Mouse (Mus musculus) embryonic facial prominence, embryonic 12.5 days (tissue): ENCODE data around the gene Onecut1. TPM values are rescaled to one million over a fixed set of nuclear protein-coding genes. Genes with fewer than 3 reads are reported as not detected.

Experiments
- ATAC-seq: fragments of 200-750 bp; cut with Nextera tagmentation; 2 replicates; pipeline ENCODE4 v1.8.0; 2017; ENCODE audit not compliant: insufficient number of reproducible peaks, insufficient read depth, low FRiP score, low TSS enrichment
- H3K27ac ChIP-seq: fragments of 300-500 bp; sonication (generic); 2 replicates; pipeline ENCODE4 v1.5.1; 2016; ENCODE audit warnings: mild to moderate bottlenecking
- H3K27me3 ChIP-seq: fragments of 300-500 bp; sonication (generic); 2 replicates; pipeline ENCODE4 v1.6.1; 2016; ENCODE audit warnings: mild to moderate bottlenecking, moderate library complexity
- H3K36me3 ChIP-seq: fragments of 300-500 bp; sonication (generic); 2 replicates; pipeline ENCODE4 v1.6.1; 2016; ENCODE audit warnings: mild to moderate bottlenecking
- H3K4me1 ChIP-seq: fragments of 300-500 bp; sonication (generic); 2 replicates; pipeline ENCODE4 v1.6.1; 2016
- H3K4me2 ChIP-seq: fragments of 300-500 bp; sonication (generic); replicated peaks from 2 replicates; pipeline ENCODE4 v1.6.1; 2016; ENCODE audit warnings: mild to moderate bottlenecking, moderate library complexity
- H3K4me3 ChIP-seq: fragments of 300-500 bp; sonication (generic); 2 replicates; pipeline ENCODE4 v1.5.1; 2016; ENCODE audit warnings: mild to moderate bottlenecking
- H3K9ac ChIP-seq: fragments of 300-500 bp; sonication (generic); 2 replicates; pipeline ENCODE4 v1.6.1; 2016; ENCODE audit warnings: mild to moderate bottlenecking, moderate library complexity
- H3K9me3 ChIP-seq: fragments of 300-500 bp; sonication (generic); 2 replicates; pipeline ENCODE4 v1.6.1; 2016; ENCODE audit warnings: mild to moderate bottlenecking, moderate library complexity
- WGBS: fragments of 180-500 bp; shearing (Covaris S2); methylation state at CpG from one replicate; pipeline ENCODE4 v1.1.7; 2016; 5-methylcytosine and 5-hydroxymethylcytosine counted together
- polyA plus RNA-seq: library from polyadenylated mRNA; unstranded; fragments of >200 nt; fragmentation: Nextera tagmentation; extraction: Ambion mirVana; gene quantifications from 2 replicates; pipeline ENCODE4 v1.2.1, GENCODE M21; 2016

Gene Onecut1
- polyA plus RNA-seq, 1 experiment from 2014 or later = 0.47 TPM

DNA sequence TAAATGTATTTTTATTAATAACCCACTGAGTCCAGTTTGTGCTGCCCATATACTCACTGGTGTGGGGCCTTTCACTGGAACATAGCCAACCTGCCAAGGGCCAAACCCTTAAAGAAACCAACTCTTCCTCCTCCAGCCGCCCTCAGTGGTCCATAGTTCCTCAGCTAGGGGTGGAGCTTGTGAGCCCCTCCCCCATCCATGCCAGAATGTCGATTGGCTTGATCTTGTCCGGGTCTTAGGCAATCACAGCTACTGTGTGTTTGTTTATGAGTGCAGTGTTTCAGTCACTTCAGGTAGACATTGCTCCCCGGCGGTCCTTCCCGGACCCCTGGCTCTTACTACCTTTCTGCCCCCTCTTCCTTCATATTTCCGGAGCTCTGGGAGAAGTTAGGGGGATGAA, 35.0 kb downstream of the Onecut1 start:
- 82% methylated on average over 7 of the region's 7 CpGs for WGBS
- no peak overlapping the region for H3K4me3 ChIP-seq
- ATAC-seq = no peak
- H3K9ac ChIP-seq = no peak overlapping the region
- no peak overlapping the region for H3K27ac ChIP-seq
- H3K4me1 ChIP-seq = no peaks in the 10 kb centered on the region
- H3K4me2 ChIP-seq = no peak overlapping the region
- no peaks in the 10 kb centered on the region for H3K27me3 ChIP-seq
- H3K36me3 ChIP-seq = no peaks in the 10 kb centered on the region
- H3K9me3 ChIP-seq = no peaks in the 10 kb centered on the region

DNA sequence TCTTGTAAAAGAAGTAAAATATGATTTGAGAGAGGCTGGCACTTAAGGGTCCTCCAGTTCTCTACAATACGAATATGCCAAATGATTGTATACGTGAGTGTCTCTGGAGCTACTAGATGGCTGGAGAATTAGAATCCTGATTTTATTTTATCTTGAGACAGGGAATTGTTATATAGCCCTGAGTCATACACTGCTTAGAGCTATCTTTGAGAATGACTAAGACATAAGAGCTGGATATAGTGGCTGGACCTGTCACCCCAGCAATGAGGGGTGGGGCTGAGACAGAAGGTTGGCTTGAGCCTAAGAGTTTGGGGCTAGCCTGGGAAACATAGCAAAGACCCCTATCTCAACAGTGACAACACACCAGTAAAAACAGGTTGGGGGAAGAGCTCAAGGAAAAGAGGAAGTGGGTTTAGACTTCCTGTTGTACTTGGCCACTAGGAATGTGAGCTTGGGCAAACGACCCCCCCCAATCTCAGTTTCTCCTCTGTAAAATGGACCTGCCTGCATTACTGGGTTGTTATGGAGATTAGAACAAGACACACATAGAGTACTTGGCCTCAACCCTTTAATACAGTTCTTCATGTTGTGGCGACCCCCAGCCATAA, 35.8 kb downstream of the Onecut1 start:
- 83% methylated on average over 4 of the region's 4 CpGs for WGBS

DNA sequence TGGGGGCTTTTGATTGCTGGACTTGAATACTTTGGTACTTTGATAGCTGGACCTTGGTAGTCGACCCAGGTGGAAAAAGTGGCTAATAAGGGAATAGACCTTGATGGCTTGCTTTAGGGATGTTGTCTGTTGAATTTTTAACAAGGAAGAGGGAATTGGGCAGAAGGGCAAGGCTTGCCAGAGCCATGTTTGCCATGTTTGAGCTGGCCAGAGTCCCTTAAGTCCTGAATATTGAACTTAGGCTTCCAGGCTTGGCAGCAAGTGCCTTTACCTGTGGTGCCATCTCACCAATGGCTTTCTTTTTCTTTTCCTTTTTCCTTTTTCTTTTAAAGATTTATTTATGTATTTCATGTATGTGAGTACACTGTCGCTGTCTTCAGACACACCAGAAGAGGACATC, 38.4 kb downstream of the Onecut1 start:
- no peak overlapping the region for H3K27ac ChIP-seq
- no peaks in the 10 kb centered on the region for H3K4me1 ChIP-seq
- no peaks in the 10 kb centered on the region for H3K27me3 ChIP-seq
- H3K4me3 ChIP-seq = no peak overlapping the region
- no peaks in the 10 kb centered on the region for H3K36me3 ChIP-seq
- H3K9ac ChIP-seq = no peak overlapping the region
- H3K9me3 ChIP-seq = no peaks in the 10 kb centered on the region
- ATAC-seq = no peak
- WGBS = 88% methylated on average over 2 of the region's 2 CpGs
- no peak overlapping the region for H3K4me2 ChIP-seq

More for the DNA sequence above, 35.8 kb downstream of the Onecut1 start:
- Histone ChIP-seq H3K36me3 (no peaks in the 10 kb centered on the region), H3K4me2 (no peak overlapping the region), H3K27me3 (no peaks in the 10 kb centered on the region), H3K4me1 (no peaks in the 10 kb centered on the region), H3K9me3 (no peaks in the 10 kb centered on the region), H3K9ac (no peak overlapping the region), H3K4me3 (no peak overlapping the region), H3K27ac (no peak overlapping the region)
- ATAC-seq = no peak

DNA sequence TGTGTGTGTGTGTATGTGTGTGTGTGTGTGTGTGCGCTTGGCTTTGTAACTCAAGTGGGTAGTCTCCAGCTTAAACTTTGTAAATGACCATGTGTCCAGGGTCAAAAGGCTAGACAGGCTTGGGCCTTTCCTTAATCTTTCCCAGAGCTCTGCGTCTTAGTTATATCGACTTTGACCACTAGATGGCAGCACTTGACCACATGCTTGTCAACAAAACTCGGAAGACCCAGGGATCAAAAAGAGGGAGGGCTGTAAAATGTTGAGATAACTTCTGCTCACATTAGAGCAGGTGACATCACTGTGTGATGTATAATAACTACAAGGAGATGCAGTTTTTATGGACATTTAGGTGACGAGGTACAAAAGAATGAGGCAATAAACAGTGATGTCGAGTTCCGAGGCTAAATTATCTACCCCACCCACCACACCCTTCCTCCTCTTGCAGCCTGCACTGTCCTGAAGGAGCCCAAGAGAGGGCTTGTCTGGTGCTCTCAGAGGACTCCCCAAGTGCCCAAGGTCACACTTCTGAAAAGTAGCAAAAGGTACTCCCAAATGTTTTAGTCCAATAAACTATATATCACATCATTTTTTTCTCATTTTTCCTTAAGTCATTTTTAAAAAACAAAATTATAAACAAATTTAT, 43.3 kb downstream of the Onecut1 start:
- no peak for ATAC-seq

DNA sequence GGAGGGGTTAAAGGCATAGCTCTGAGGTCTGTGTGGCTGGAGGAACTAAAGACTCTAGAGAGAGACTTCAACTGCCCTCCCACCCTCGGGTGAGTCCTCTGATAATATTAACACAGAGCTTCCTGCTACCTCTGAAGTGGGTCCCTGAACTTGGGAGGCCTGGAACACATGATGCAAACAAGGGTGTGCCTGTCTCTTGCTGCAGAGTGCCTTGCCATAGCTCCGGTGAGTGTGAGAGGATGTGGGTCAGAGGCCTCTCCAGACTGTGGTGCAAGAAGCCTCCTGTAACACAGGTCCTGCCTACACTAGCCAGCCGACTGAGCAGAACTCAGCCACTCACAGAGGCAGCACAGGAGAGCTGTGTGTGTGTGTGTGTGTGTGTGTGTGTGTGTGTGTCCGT, 45.2 kb downstream of the Onecut1 start:
- no peak overlapping the region for H3K4me3 ChIP-seq
- WGBS = 47% methylated on average over 4 of the region's 4 CpGs
- no peaks in the 10 kb centered on the region for H3K9me3 ChIP-seq
- no peak for ATAC-seq
- no peak overlapping the region for H3K27ac ChIP-seq
- no peak overlapping the region for H3K9ac ChIP-seq
- no peak overlapping the region for H3K4me2 ChIP-seq
- H3K4me1 ChIP-seq = no peaks in the 10 kb centered on the region; the same call in 1 of the 2 replicates
- no peaks in the 10 kb centered on the region for H3K36me3 ChIP-seq
- H3K27me3 ChIP-seq = no peaks in the 10 kb centered on the region

More for the DNA sequence above, 43.3 kb downstream of the Onecut1 start:
- H3K36me3 ChIP-seq = no peaks in the 10 kb centered on the region
- no peak overlapping the region for H3K9ac ChIP-seq
- no peaks in the 10 kb centered on the region for H3K9me3 ChIP-seq
- H3K27ac ChIP-seq = no peak overlapping the region
- WGBS = 10% methylated on average over 7 of the region's 7 CpGs
- H3K27me3 ChIP-seq = no peaks in the 10 kb centered on the region
- no peaks in the 10 kb centered on the region for H3K4me1 ChIP-seq
- H3K4me3 ChIP-seq = no peak overlapping the region
- no peak overlapping the region for H3K4me2 ChIP-seq

DNA sequence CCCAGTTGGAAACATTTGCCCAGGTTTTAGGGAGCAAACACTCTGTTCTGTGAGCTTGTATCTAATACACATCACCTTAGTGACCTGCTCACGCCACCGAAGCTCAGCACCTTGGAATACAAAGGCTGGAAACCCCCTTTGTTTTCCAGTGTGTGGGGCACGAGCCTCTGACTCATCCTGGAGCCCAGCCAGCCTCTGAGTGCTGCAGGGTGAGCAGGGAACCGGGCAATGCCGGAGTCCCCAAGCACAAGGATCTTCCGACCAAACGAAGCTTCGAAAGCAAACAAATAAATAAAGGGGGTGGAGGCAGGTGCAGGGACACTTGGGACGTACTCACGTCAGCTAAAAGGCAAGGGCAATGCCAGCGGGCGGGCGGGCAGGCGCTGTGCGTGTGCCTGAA, 47.5 kb downstream of the Onecut1 start:
- Histone ChIP-seq H3K27me3 (no peaks in the 10 kb centered on the region), H3K9ac (no peak overlapping the region), H3K4me1 (no peaks in the 10 kb centered on the region; the same call in 1 of the 2 replicates), H3K36me3 (no peaks in the 10 kb centered on the region), H3K9me3 (no peaks in the 10 kb centered on the region), H3K4me2 (no peak overlapping the region), H3K27ac (no peak overlapping the region), H3K4me3 (no peak overlapping the region)
- 81% methylated on average over 15 of the region's 15 CpGs for WGBS
- no peak for ATAC-seq

DNA sequence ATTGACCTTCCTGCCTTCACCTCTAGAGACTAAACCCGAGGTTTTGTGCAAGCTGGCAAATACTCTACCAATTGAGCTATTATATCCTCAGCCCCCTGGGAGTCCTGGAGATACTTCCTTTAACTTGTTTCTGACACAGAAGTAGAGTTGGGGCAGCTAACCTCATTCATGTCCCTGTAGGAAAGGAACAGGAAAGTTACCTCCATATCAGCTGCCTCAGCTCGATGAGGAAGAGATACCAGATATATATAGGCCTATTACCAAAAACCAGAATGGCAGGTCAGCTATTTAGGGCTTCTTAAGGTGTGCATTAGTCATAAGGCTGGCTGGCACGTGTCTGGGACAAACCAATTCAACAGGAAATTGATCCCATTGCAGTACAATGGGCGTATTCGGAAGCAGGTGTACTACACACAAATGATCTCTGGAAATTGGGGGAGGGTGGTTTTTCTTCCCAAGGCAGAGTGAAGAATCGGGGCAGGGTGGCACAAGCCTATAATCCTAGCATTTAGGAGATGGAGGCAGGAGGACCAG, 48.6 kb downstream of the Onecut1 start:
- no peak overlapping the region for H3K4me3 ChIP-seq
- no peaks in the 10 kb centered on the region for H3K27me3 ChIP-seq
- no peaks in the 10 kb centered on the region for H3K36me3 ChIP-seq
- no peaks in the 10 kb centered on the region for H3K9me3 ChIP-seq
- no peak for ATAC-seq
- no peaks in the 10 kb centered on the region; the same call in 1 of the 2 replicates for H3K4me1 ChIP-seq
- no peak overlapping the region for H3K4me2 ChIP-seq
- WGBS = 73% methylated on average over 6 of the region's 6 CpGs
- H3K9ac ChIP-seq = no peak overlapping the region
- H3K27ac ChIP-seq = no peak overlapping the region

DNA sequence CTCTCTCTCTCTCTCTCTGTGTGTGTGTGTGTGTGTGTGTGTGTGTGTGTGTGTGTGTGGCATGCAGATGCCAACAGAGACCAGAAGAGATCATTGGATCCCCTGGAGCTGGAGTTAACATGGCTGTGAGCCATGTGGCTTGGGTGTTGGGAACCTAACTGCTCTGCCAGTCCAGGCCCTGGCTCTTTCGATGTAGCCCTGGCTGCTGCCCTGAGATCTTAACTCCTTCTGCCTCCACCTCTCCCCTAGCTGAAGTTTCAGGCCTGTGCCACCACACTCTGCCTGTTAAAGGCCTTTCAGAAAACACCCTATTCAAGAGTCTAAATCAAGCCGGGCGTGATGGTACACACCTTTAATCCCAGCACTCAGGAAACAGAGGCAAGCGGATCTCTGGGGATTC, 49.7 kb downstream of the Onecut1 start:
- H3K4me3 ChIP-seq = no peak overlapping the region
- no peak overlapping the region for H3K27ac ChIP-seq
- ATAC-seq = no peak
- no peaks in the 10 kb centered on the region for H3K36me3 ChIP-seq
- no peak overlapping the region for H3K4me2 ChIP-seq
- no peak overlapping the region for H3K9ac ChIP-seq
- no peaks in the 10 kb centered on the region for H3K9me3 ChIP-seq
- H3K27me3 ChIP-seq = no peaks in the 10 kb centered on the region
- no peaks in the 10 kb centered on the region; the same call in 1 of the 2 replicates for H3K4me1 ChIP-seq
- 74% methylated on average over 4 of the region's 4 CpGs for WGBS

DNA sequence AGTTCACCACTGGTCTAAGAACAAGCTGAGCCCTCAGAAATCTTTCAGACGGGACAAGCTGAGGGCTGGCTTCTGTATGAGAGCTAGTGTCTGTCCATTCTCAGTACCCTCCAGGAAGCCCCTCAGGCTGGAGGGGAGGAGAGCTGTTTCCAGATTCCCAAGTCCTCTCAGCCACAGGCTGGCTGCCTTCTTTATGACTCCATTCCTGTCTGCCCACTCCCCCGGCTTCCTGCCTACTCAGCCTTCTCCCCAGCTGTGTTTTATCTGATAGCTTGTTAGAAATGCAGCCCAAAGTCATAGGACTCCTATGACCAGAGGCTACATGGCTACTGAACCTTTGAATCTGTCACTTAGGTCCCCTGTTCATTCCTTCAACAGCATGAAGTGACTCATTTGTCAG, 50.2 kb downstream of the Onecut1 start:
- H3K4me1 ChIP-seq = no peaks in the 10 kb centered on the region; the same call in 1 of the 2 replicates
- H3K4me2 ChIP-seq = no peak overlapping the region
- H3K9ac ChIP-seq = no peak overlapping the region
- no peaks in the 10 kb centered on the region for H3K27me3 ChIP-seq
- 31% methylated on average over 2 of the region's 2 CpGs for WGBS
- H3K9me3 ChIP-seq = no peaks in the 10 kb centered on the region
- ATAC-seq = no peak
- 0 out of 2 replicates have a peak overlapping the region, but pooled peaks have one; percentile 2 for H3K27ac ChIP-seq
- H3K36me3 ChIP-seq = no peaks in the 10 kb centered on the region
- H3K4me3 ChIP-seq = no peak overlapping the region

DNA sequence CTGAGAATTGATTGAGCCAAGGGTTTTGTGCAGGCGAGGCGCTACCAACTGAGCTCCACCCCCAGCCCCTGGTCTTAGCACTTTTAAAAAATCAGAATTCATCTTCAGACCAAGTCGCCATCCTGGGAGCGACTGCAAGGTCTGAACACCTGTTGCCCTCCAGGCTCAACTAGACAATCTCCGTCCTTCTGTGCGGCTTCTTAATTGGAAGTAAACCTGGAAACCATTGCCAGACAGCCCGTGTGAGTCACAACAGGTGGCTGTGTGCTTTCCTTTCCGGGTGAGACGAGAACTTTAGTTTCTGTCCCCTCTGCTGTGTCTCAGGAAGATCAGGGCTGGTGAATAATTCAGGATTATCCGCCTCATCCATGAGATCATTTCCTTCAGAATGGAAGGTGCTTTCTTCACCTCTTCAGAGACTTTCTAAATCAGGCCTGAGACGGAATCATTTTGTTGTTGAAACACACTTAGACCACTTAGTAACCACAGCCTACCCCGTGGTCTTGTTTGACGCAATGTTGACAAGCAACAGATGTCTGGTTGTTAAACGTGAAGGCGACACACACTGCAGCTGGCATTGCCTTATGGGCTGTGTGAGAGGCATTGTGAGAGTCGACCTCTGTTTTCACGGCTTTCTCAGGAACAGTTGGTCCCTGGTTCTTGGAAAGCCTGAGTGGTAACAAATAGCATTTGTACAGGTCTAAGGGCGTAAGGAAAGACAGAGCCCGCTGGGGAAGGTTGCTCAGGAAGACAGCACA, 51.1 kb downstream of the Onecut1 start:
- no peak overlapping the region for H3K4me2 ChIP-seq
- H3K36me3 ChIP-seq = no peaks in the 10 kb centered on the region
- 57% methylated on average over 19 of the region's 19 CpGs for WGBS
- ATAC-seq = no peak; the same call in 1 of the 2 replicates
- no peak overlapping the region for H3K9ac ChIP-seq
- no peaks in the 10 kb centered on the region for H3K27me3 ChIP-seq
- no peak overlapping the region for H3K27ac ChIP-seq
- no peaks in the 10 kb centered on the region; the same call in 1 of the 2 replicates for H3K4me1 ChIP-seq
- no peaks in the 10 kb centered on the region for H3K9me3 ChIP-seq
- no peak overlapping the region for H3K4me3 ChIP-seq

DNA sequence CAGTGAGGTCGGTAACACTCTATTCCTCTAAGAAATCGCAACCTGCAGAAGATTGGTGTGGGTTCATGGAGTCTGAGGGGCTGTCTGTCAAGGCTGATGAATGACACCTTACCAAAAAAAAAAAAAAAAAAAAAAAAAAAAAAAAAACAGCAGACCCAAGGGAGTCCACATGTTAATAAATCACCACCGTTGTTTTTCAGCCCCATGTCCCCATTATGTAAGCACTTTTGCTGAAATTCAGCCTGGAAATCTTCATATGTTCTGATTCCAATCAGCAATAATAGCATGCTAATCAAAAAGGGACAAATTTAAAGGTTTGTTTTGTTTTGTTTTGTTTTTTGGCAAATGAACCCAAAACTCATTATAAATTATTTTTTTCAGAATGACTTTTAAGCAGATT, 53.9 kb downstream of the Onecut1 start:
- Histone ChIP-seq H3K9ac (no peak overlapping the region), H3K4me2 (no peak overlapping the region), H3K27me3 (no peaks in the 10 kb centered on the region), H3K4me3 (no peak overlapping the region), H3K9me3 (no peaks in the 10 kb centered on the region), H3K27ac (no peak overlapping the region), H3K36me3 (no peaks in the 10 kb centered on the region), H3K4me1 (no peaks in the 10 kb centered on the region; the same call in 1 of the 2 replicates)
- ATAC-seq = no peak
- 84% methylated on average over 3 of the region's 3 CpGs for WGBS
